Mouse (Mus musculus): ENCODE results near the gene Gpr89. TPM values are rescaled to one million over a fixed set of nuclear protein-coding genes. Genes with fewer than 3 reads are reported as not detected.

Gpr89 gene
- polyA plus RNA-seq, 1 experiment from 2014 or later, result 33.0 TPM

DNA sequence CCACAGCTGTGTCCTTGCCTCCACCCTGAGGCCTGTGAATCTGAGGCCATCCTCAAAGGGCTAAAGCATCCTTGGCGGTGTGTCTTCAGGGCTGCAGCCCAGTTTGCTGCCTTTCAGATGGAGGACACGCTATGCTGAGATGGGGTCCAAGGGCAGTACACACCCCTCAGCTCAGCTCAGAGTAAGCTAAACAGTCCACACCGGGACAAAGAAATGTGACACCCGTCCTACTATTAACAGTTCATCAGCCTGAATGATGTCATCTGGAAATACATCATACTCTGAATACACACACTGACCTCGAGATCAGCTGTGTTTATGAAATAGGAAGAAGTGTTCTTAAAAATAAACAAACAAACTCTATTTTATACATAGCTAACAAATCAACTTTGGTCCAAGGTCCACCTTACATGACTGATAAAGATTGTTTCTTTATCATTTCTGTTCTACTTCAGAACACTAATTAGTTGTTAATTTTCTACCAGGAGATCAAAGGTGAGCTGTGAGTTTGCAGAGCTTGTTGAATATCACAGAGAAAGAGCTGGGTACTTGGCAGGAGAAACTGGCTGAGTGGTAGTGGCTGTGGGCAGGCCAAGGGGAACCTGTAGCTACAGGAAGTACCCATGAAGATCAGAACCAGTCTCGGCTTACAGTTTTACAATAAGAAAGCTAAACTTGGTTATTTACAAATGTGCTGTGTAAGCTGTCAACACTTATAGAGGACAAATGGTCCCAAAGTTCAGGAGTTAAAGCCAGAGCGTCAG, 30.2 kb downstream of the Gpr89 start:
- Histone ChIP-seq H3K27me3 (ENCODE audit: control insufficient read depth, insufficient read depth, low read depth, low read length) (no peaks in the 10 kb centered on the region), H3K27ac (ENCODE audit: low read length) (no peak overlapping the region), H3K4me1 (replicated peaks; ENCODE audit: control insufficient read depth, insufficient read depth, low read length) (no peaks in the 10 kb centered on the region), H3K9me3 (ENCODE audit: control insufficient read depth, low read length) (no peaks in the 10 kb centered on the region), H3K9ac (ENCODE audit: low read length) (no peak overlapping the region), H3K4me3 (ENCODE audit: low read length) (no peak overlapping the region), H3K4me2 (ENCODE audit: low read depth, low read length) (no peak overlapping the region), H3K36me3 (ENCODE audit: control insufficient read depth, insufficient read depth, low read length) (peaks cover 21% of the 10 kb centered on the region)
- no peak for ATAC-seq (ENCODE audit: low read depth)
- WGBS, result 42% methylated on average over 7 of the region's 7 CpGs

DNA sequence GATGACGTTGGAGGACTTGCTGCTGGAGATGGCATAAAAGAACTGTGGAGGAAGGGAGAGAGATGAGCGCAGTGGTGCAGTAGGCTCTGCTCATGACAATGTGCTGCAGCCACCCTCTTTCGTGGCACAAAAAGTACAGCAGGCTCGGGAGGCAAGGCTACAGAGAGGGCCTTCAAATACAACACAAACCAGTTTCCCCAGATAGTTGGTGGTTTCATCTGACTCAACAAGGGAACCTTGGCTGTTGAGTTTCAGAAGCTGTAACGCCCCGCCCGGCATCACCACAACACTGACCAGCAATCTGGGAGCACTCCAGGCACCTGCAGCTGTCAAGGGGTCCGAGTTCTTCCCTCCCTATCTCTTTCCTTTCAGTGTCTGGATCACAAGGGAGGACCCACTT, 32.6 kb downstream of the Gpr89 start:
- WGBS, result 93% methylated on average over 8 of the region's 8 CpGs
- no peak for ATAC-seq (ENCODE audit: low read depth)
- Histone ChIP-seq H3K9me3 (ENCODE audit: control insufficient read depth, low read length) (no peaks in the 10 kb centered on the region), H3K4me1 (replicated peaks; ENCODE audit: control insufficient read depth, insufficient read depth, low read length) (no peaks in the 10 kb centered on the region), H3K27me3 (ENCODE audit: control insufficient read depth, insufficient read depth, low read depth, low read length) (no peaks in the 10 kb centered on the region), H3K4me3 (ENCODE audit: low read length) (no peak overlapping the region), H3K9ac (ENCODE audit: low read length) (no peak overlapping the region), H3K4me2 (ENCODE audit: low read depth, low read length) (no peak overlapping the region), H3K27ac (ENCODE audit: low read length) (no peak overlapping the region), H3K36me3 (ENCODE audit: control insufficient read depth, insufficient read depth, low read length) (peaks cover 26% of the 10 kb centered on the region)

DNA sequence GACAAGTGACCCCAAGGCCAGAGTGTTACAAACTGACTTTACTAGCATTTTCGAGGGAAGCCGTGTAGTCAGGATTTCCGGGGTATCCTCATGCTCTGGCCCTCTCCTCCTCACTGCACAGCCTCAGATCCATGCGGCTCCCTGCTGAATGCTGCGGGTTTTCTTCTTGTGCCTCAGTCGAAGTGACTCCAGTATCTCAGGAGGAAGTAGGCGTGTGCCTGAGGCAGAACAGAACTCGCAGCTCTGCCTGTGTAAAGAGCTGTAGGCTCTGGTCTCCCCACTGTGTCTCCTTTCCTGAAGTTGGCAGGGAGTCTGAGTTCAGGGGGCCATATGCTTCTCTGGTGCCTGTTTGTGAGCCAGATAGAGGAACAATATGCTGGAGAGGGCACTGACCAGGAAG, 34.1 kb downstream of the Gpr89 start:
- H3K27me3 ChIP-seq (ENCODE audit: control insufficient read depth, insufficient read depth, low read depth, low read length), result no peaks in the 10 kb centered on the region
- no peak overlapping the region for H3K9ac ChIP-seq (ENCODE audit: low read length)
- WGBS, result 84% methylated on average over 8 of the region's 8 CpGs
- ATAC-seq (ENCODE audit: low read depth), result no peak
- H3K36me3 ChIP-seq (ENCODE audit: control insufficient read depth, insufficient read depth, low read length), result peaks cover 26% of the 10 kb centered on the region
- no peak overlapping the region for H3K4me2 ChIP-seq (ENCODE audit: low read depth, low read length)
- no peak overlapping the region for H3K4me3 ChIP-seq (ENCODE audit: low read length)
- H3K9me3 ChIP-seq (ENCODE audit: control insufficient read depth, low read length), result no peaks in the 10 kb centered on the region
- no peak overlapping the region for H3K27ac ChIP-seq (ENCODE audit: low read length)
- no peaks in the 10 kb centered on the region for H3K4me1 ChIP-seq (replicated peaks; ENCODE audit: control insufficient read depth, insufficient read depth, low read length)

DNA sequence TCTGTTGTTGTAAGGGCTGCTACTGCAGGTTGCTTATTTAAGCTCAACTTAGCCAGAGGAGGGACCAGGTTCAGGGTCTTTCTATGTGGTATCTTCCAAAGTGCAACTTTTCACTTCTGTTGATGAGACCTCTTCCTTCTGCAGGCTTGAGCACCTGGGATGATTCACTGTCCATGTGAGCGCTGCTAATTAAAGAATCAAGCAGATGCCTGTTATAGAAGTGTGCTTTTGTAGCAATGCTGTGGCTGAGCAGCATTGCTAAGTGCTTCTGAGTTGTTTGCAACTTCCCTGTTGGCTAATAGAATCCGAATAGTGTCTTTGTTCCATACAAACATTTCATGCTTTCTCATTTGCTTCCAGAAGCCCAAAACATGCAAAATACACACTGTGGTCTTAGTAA, 34.9 kb downstream of the Gpr89 start:
- peaks cover 22% of the 10 kb centered on the region for H3K36me3 ChIP-seq (ENCODE audit: control insufficient read depth, insufficient read depth, low read length)
- H3K27me3 ChIP-seq (ENCODE audit: control insufficient read depth, insufficient read depth, low read depth, low read length), result no peaks in the 10 kb centered on the region
- 93% methylated on average over 2 of the region's 2 CpGs for WGBS
- no peak overlapping the region for H3K9ac ChIP-seq (ENCODE audit: low read length)
- no peak overlapping the region for H3K27ac ChIP-seq (ENCODE audit: low read length)
- no peaks in the 10 kb centered on the region for H3K9me3 ChIP-seq (ENCODE audit: control insufficient read depth, low read length)
- H3K4me1 ChIP-seq (replicated peaks; ENCODE audit: control insufficient read depth, insufficient read depth, low read length), result no peaks in the 10 kb centered on the region
- ATAC-seq (ENCODE audit: low read depth), result no peak
- no peak overlapping the region for H3K4me2 ChIP-seq (ENCODE audit: low read depth, low read length)
- no peak overlapping the region for H3K4me3 ChIP-seq (ENCODE audit: low read length)

DNA sequence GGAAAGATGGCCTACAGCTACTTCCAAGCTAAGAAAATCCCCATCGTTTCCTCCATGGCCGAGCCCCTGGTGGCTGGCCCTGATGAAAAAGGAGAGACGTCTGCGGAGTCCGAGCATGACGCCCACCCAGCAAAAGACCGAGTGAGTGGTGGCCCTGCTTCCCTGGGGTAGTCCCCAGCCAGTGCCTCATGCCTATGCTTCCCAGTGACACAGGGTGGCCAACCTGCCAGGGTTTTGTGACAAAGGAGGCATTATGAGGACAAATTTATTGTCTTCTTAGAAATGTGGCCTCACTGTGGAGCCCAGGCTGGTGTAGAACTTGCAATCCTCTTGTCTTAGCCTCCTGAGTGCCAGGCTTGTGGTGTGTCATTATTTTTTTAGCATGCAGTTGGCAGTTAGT, 36.1 kb downstream of the Gpr89 start:
- peaks cover 22% of the 10 kb centered on the region for H3K36me3 ChIP-seq (ENCODE audit: control insufficient read depth, insufficient read depth, low read length)
- H3K9me3 ChIP-seq (ENCODE audit: control insufficient read depth, low read length), result no peaks in the 10 kb centered on the region
- no peak overlapping the region for H3K9ac ChIP-seq (ENCODE audit: low read length)
- no peak overlapping the region for H3K4me3 ChIP-seq (ENCODE audit: low read length)
- WGBS, result 95% methylated on average over 7 of the region's 7 CpGs
- no peaks in the 10 kb centered on the region for H3K27me3 ChIP-seq (ENCODE audit: control insufficient read depth, insufficient read depth, low read depth, low read length)
- H3K4me1 ChIP-seq (replicated peaks; ENCODE audit: control insufficient read depth, insufficient read depth, low read length), result no peaks in the 10 kb centered on the region
- no peak for ATAC-seq (ENCODE audit: low read depth)
- H3K4me2 ChIP-seq (ENCODE audit: low read depth, low read length), result no peak overlapping the region
- H3K27ac ChIP-seq (ENCODE audit: low read length), result no peak overlapping the region

DNA sequence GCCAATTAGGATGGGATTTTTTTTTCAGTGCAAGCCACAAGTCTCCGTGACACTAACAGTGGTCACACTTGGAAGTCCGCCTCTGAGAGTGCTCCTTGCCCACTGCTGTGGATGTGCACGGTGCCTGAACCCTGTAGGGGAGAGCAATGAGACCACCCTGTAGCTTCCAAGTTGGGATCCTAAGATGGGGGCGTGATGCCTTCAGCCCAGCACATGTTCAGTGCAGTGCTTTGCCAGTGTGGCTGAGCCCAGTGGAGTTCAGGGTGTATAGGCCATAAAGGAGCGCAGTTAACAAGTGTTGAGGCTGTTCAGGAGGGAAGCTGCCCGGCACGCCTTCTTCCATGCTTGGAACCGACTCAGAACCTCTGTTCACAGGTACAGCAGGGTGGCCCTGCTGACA, 36.6 kb downstream of the Gpr89 start:
- no peak overlapping the region for H3K4me3 ChIP-seq (ENCODE audit: low read length)
- no peak overlapping the region for H3K4me2 ChIP-seq (ENCODE audit: low read depth, low read length)
- WGBS, result 89% methylated on average over 8 of the region's 8 CpGs
- no peaks in the 10 kb centered on the region for H3K9me3 ChIP-seq (ENCODE audit: control insufficient read depth, low read length)
- H3K27me3 ChIP-seq (ENCODE audit: control insufficient read depth, insufficient read depth, low read depth, low read length), result no peaks in the 10 kb centered on the region
- no peak for ATAC-seq (ENCODE audit: low read depth)
- no peak overlapping the region for H3K9ac ChIP-seq (ENCODE audit: low read length)
- no peak overlapping the region for H3K27ac ChIP-seq (ENCODE audit: low read length)
- peaks cover 22% of the 10 kb centered on the region for H3K36me3 ChIP-seq (ENCODE audit: control insufficient read depth, insufficient read depth, low read length)
- H3K4me1 ChIP-seq (replicated peaks; ENCODE audit: control insufficient read depth, insufficient read depth, low read length), result no peaks in the 10 kb centered on the region

DNA sequence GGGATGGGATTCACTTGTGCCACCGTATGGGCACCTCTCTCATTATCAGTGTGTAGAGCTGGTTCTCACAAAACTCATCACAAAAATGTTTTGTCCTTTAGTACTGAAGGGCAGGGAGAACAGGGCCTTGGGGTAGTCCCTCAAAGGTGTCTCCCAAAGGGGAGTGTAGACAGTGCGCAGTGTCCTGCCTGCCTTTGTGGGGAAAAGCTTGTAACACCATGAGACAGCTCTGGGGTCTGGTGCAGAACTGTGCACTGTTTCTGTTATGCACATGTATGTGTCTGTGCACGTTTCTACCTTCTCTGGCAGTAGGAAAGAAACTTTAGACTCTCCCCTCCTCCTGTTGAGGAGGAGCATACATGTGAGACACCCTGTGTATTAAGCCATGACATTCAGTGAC, 37.3 kb downstream of the Gpr89 start:
- Histone ChIP-seq H3K4me3 (ENCODE audit: low read length) (no peak overlapping the region), H3K9ac (ENCODE audit: low read length) (no peak overlapping the region), H3K36me3 (ENCODE audit: control insufficient read depth, insufficient read depth, low read length) (peaks cover 17% of the 10 kb centered on the region), H3K4me1 (replicated peaks; ENCODE audit: control insufficient read depth, insufficient read depth, low read length) (no peaks in the 10 kb centered on the region), H3K27ac (ENCODE audit: low read length) (no peak overlapping the region), H3K27me3 (ENCODE audit: control insufficient read depth, insufficient read depth, low read depth, low read length) (no peaks in the 10 kb centered on the region), H3K9me3 (ENCODE audit: control insufficient read depth, low read length) (no peaks in the 10 kb centered on the region), H3K4me2 (ENCODE audit: low read depth, low read length) (no peak overlapping the region)
- WGBS, result 89% methylated on average over 3 of the region's 3 CpGs
- no peak for ATAC-seq (ENCODE audit: low read depth)

DNA sequence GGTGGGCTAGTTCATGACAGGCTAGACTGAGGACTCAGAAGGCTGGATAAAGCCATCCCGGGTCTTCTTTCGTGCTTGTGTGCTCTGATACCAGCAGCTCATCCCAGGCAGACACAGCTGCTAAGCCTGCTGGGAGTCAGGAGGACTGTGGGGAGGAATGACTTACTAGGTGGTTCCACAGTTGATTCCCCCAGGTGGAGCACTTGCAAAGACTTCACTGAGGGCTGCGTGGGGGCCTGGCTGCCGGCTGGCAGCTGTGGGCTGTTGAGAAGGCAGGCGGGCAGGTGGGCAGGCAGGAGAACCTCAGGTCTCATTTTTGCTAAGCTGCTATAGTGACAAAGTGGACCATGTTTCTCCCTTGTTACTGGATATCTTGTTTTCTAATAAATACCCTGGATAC, 44.6 kb downstream of the Gpr89 start:
- H3K4me1 ChIP-seq (replicated peaks; ENCODE audit: control insufficient read depth, insufficient read depth, low read length), result no peaks in the 10 kb centered on the region
- no peak overlapping the region for H3K4me3 ChIP-seq (ENCODE audit: low read length)
- H3K9ac ChIP-seq (ENCODE audit: low read length), result no peak overlapping the region
- H3K27me3 ChIP-seq (ENCODE audit: control insufficient read depth, insufficient read depth, low read depth, low read length), result no peaks in the 10 kb centered on the region
- no peak for ATAC-seq (ENCODE audit: low read depth)
- H3K27ac ChIP-seq (ENCODE audit: low read length), result no peak overlapping the region
- no peak overlapping the region for H3K4me2 ChIP-seq (ENCODE audit: low read depth, low read length)
- no peaks in the 10 kb centered on the region for H3K36me3 ChIP-seq (ENCODE audit: control insufficient read depth, insufficient read depth, low read length)
- H3K9me3 ChIP-seq (ENCODE audit: control insufficient read depth, low read length), result no peaks in the 10 kb centered on the region
- 84% methylated on average over 5 of the region's 5 CpGs for WGBS

DNA sequence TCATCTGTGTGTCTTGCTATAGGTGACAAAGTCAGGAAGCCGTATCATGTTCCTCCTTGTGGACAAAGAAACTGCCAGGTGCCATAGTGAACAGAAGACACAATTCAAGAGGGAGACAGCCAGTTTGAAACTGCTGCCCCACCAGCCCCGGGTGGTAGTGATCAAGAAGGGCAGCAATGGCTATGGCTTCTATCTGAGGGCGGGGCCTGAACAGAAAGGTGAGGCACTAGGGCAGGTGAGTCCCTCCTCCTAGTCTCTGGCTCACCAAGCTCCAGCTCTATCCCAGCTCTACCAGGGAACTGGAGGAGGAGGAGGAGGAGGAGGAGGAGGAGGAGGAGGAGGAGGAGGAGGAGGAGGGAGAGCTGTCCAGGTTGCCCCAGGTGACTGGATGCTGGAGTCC, 49.3 kb downstream of the Gpr89 start:
- Histone ChIP-seq H3K4me2 (ENCODE audit: low read depth, low read length) (no peak overlapping the region), H3K9ac (ENCODE audit: low read length) (no peak overlapping the region), H3K27me3 (ENCODE audit: control insufficient read depth, insufficient read depth, low read depth, low read length) (no peaks in the 10 kb centered on the region), H3K4me3 (ENCODE audit: low read length) (no peak overlapping the region), H3K9me3 (ENCODE audit: control insufficient read depth, low read length) (no peaks in the 10 kb centered on the region), H3K27ac (ENCODE audit: low read length) (no peak overlapping the region), H3K4me1 (replicated peaks; ENCODE audit: control insufficient read depth, insufficient read depth, low read length) (no peaks in the 10 kb centered on the region), H3K36me3 (ENCODE audit: control insufficient read depth, insufficient read depth, low read length) (no peaks in the 10 kb centered on the region)
- WGBS, result 73% methylated on average over 3 of the region's 3 CpGs
- ATAC-seq (ENCODE audit: low read depth), result no peak

DNA sequence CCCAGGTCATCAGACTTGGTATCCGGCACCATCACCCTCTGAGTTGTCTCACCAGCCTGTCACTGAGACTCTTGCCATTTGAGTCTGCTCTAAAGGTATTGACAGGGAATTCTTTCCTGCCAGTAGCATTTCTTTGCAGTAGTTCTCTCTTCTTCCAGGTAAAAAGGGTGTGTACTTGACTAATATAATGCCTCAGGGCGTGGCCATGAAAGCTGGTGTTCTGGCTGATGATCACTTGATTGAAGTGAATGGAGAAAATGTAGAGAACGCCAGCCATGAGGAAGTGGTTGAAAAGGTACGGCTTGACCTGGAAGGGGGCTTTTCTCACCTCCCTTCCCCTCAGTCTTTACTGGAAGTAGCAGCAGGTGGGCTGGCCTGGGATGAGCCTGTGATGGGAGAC, 50.8 kb downstream of the Gpr89 start:
- no peak for ATAC-seq (ENCODE audit: low read depth)
- 82% methylated on average over 4 of the region's 4 CpGs for WGBS
- Histone ChIP-seq H3K4me1 (replicated peaks; ENCODE audit: control insufficient read depth, insufficient read depth, low read length) (no peaks in the 10 kb centered on the region), H3K9me3 (ENCODE audit: control insufficient read depth, low read length) (no peaks in the 10 kb centered on the region), H3K36me3 (ENCODE audit: control insufficient read depth, insufficient read depth, low read length) (no peaks in the 10 kb centered on the region), H3K4me3 (ENCODE audit: low read length) (no peak overlapping the region), H3K9ac (ENCODE audit: low read length) (no peak overlapping the region), H3K27ac (ENCODE audit: low read length) (no peak overlapping the region), H3K27me3 (ENCODE audit: control insufficient read depth, insufficient read depth, low read depth, low read length) (no peaks in the 10 kb centered on the region), H3K4me2 (ENCODE audit: low read depth, low read length) (no peak overlapping the region)

Measured in lung, embryonic 16.5 days (tissue).